Mouse (Mus musculus) heart, adult 8-10 months (tissue): ENCODE data around the gene Gpc3. TPM values are rescaled to one million over a fixed set of nuclear protein-coding genes. Genes with fewer than 3 reads are reported as not detected.
"Not testable (repeated sequence)": the region's sequence is repeated elsewhere in the genome, so short reads cannot be mapped to it uniquely, and the experiment has no call there.

Experiments
- DNase-seq: peaks from one replicate; pipeline ENCODE4 v3.0.0; 2022; ENCODE audit warnings: low spot score
- total RNA-seq, 4 experiments: library from RNA; stranded (reverse); gene quantifications; 2 replicates each; pipeline ENCODE4 v1.2.4; 2022

Gpc3 gene
- total RNA-seq, 4 experiments from 2014 or later, result 8.2 to 19.0 (median 11.4) TPM

- DNase-seq, result no peak
Measured at GRCm38 (mm10) chrX:52412936-52413335, 200.8 kb downstream of the Gpc3 start.

GRCm38 (mm10) chrX:52401188-52401587 lies 212.6 kb downstream of the Gpc3 start:
- no peak for DNase-seq

GRCm38 (mm10) chrX:52375129-52375528 lies 238.6 kb downstream of the Gpc3 start:
- DNase-seq, result no peak

- DNase-seq, result no peak
Measured at GRCm38 (mm10) chrX:52374209-52374608, 239.5 kb downstream of the Gpc3 start.

GRCm38 (mm10) chrX:52372436-52372835 lies 241.3 kb downstream of the Gpc3 start:
- DNase-seq, result no peak

GRCm38 (mm10) chrX:52369938-52370758 lies 243.6 kb downstream of the Gpc3 start:
- DNase-seq, result no peak

GRCm38 (mm10) chrX:52369304-52369937 lies 244.3 kb downstream of the Gpc3 start:
- DNase-seq, result no peak

- DNase-seq, result no peak
Measured at GRCm38 (mm10) chrX:52366826-52367225, 246.9 kb downstream of the Gpc3 start.

GRCm38 (mm10) chrX:52365790-52366189 lies 248.0 kb downstream of the Gpc3 start:
- DNase-seq, result no peak

GRCm38 (mm10) chrX:52362241-52363011 lies 251.3 kb downstream of the Gpc3 start:
- DNase-seq, result no peak

- DNase-seq, result no peak
Measured at GRCm38 (mm10) chrX:52352981-52353380, 260.8 kb downstream of the Gpc3 start.

GRCm38 (mm10) chrX:52350631-52351030 lies 263.1 kb downstream of the Gpc3 start:
- not testable (repeated sequence) for DNase-seq

- DNase-seq, result no peak
Measured at GRCm38 (mm10) chrX:52348773-52349172, 265.0 kb downstream of the Gpc3 start.

- DNase-seq, result no peak
Measured at GRCm38 (mm10) chrX:52344018-52344417, 269.7 kb downstream of the Gpc3 start.

- no peak for DNase-seq
Measured at GRCm38 (mm10) chrX:52340251-52340650, 273.5 kb downstream of the Gpc3 start.

- DNase-seq, result no peak
Measured at GRCm38 (mm10) chrX:52321791-52322190, 292.0 kb downstream of the Gpc3 start.

GRCm38 (mm10) chrX:52320653-52321052 lies 293.1 kb downstream of the Gpc3 start:
- DNase-seq, result peak; percentile 3

- DNase-seq, result no peak
Measured at GRCm38 (mm10) chrX:52310976-52311375, 302.8 kb downstream of the Gpc3 start.

GRCm38 (mm10) chrX:52305226-52305625 lies 308.5 kb downstream of the Gpc3 start:
- DNase-seq, result no peak

GRCm38 (mm10) chrX:52288792-52289191 lies 325.0 kb downstream of the Gpc3 start:
- no peak for DNase-seq

GRCm38 (mm10) chrX:52287944-52288343 lies 325.8 kb downstream of the Gpc3 start:
- no peak for DNase-seq

- DNase-seq, result no peak
Measured at GRCm38 (mm10) chrX:52282070-52282469, 331.7 kb downstream of the Gpc3 start.
